Mouse (Mus musculus) liver, postnatal 0 days (tissue): ENCODE results near the gene Fam196b.

Experiments
- CTCF ChIP-seq: sonication (generic); IDR thresholded peaks from 2 replicates; pipeline ENCODE4 v1.5.1; 2016; ENCODE audit warnings: antibody characterized with exemption, low read depth
- EP300 ChIP-seq: IDR thresholded peaks from 2 replicates; pipeline ENCODE4 v1.6.1; 2016; ENCODE audit warnings: antibody characterized with exemption, low read depth, mild to moderate bottlenecking

GRCm38 (mm10) chr11:34438429-34438828 lies 123.8 kb downstream of the Fam196b start:
- no peak for TF ChIP-seq CTCF
- TF ChIP-seq EP300: no peak
